Mouse (Mus musculus): ENCODE measurements at regions not wholly inside any gene's neighbourhood (a gene's known extent, or its start where the extent isn't known, plus 50 kb on each side); places are given as distances from the start of the nearest gene placed in this dataset.
"Not testable (repeated sequence)": the region's sequence is repeated elsewhere in the genome, so short reads cannot be mapped to it uniquely, and the experiment has no call there.

DNA sequence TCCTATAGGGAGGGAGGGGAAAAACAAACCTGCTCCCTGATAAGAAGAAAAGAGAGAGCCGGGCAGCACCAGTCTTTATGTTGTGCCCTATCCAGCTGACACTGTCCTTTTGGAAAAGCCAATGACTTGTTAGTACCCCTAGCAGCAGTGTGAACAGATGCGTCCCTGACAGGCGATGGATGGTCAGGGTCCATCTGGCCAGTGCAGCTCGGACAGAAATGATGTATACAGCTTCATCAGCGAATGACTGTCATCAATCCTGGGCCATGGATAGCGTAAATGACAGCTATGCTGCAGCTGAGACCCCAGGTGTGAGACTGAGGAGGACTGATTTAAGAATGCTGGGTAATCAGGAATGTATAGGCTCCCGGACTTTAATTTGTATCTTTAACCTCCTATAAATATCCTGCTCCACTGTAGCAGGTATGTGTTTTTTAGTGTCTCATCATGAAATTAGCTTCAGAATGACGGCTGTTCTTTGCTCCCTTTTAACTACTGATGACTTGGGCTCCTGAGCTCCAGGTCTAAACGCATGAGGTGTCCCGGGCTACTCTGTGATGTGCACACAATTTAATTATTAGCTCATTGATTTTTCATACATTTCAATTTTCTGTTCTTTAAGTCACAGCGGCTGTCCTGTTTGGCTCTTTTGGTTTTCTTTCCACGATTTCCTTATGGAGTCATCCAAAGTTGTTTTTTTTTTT, 353.9 kb upstream of the Fign start:
- DNase-seq (ENCODE audit: low spot score) = no peak
- intact Hi-C loops (cut with DNase I) = no loop called here

GRCm38 (mm10) chr2:64443171-64443570, 345.3 kb upstream of the Fign start:
- intact Hi-C loops (cut with DNase I) = no loop called here
- DNase-seq (ENCODE audit: low spot score) = no peak

- DNase-seq (ENCODE audit: low spot score) = no peak
- intact Hi-C loops (cut with DNase I) = no loop called here
These were observed 343.1 kb upstream of the Fign start for GRCm38 (mm10) chr2:64440961-64441360.

- intact Hi-C loops (cut with DNase I); DNase-seq (ENCODE audit: low spot score): not testable (repeated sequence)
These were observed 319.3 kb upstream of the Fign start for GRCm38 (mm10) chr2:64417129-64417528.

- DNase-seq (ENCODE audit: low spot score) = no peak
- intact Hi-C loops (cut with DNase I) = no loop called here
These were observed 316.0 kb upstream of the Fign start for GRCm38 (mm10) chr2:64413846-64414245.

GRCm38 (mm10) chr2:64413263-64413662, 315.4 kb upstream of the Fign start:
- intact Hi-C loops (cut with DNase I) = no loop called here
- no peak for DNase-seq (ENCODE audit: low spot score)

DNA sequence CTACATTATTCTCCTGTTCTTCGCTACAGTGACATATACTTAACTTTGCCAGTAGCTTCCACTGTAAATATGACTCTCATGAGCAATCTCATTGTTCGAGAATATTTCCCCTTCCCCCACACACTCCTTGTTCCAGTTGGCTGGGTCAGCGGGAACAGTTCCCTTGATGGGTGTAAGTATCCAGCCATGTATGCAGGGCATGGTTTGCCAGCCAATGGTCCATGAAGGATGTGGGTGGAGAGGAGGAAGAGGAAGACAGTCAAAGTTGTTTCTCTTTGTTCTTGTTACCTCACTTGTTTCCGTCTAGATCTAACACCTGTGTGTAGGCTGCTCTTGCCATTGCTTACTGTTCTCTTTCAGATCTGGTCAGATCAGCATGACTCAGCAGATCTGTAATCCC, 298.1 kb upstream of the Fign start:
- intact Hi-C loops (cut with DNase I) = no loop called here

GRCm38 (mm10) chr2:64394619-64395294, 296.9 kb upstream of the Fign start:
- intact Hi-C loops (cut with DNase I) = no loop called here

More for the DNA sequence above, 298.1 kb upstream of the Fign start:
- DNase-seq (ENCODE audit: low spot score) = no peak

DNA sequence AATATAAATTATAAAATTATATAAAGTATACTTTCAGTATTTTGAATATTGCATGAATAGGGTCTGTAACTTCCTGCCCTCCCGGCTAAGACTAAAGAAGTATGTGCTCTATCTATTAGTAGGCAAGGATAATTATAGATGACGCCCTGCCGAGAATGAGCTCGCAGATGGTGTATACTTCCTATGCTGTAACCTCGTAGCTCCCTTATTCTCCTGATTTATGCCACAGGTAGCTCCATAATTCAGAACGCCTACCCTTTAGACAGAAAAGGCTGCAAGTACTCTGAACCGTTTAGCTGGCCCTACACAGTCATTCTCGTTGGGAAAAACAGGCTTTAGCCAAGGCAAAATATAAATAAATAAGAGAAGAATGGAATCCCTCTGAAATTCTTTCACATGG, 296.4 kb upstream of the Fign start:
- no peak for DNase-seq (ENCODE audit: low spot score)
- intact Hi-C loops (cut with DNase I) = no loop called here

More at GRCm38 (mm10) chr2:64394619-64395294, 296.9 kb upstream of the Fign start:
- no peak for DNase-seq (ENCODE audit: low spot score)

DNA sequence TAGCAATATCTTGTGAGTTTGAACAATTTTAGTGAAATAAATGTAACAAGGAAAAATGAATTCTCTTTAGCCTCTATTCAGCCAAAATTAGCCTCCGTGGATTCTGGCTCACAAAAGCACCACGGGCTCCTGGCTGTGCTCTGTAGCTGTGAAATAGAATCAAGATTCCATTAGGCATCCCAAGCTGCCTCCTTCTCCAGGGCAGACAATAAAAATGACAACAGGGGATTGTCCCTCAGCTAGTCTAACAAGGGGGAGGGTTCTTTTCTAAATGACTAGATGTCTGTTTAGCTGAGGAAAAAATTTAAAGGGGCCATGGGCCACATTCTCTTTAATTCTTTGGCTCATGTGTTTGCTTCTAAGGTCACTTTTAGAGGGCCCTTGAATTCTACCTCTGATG, 272.0 kb upstream of the Fign start:
- intact Hi-C loops (cut with DNase I) = no loop called here

DNA sequence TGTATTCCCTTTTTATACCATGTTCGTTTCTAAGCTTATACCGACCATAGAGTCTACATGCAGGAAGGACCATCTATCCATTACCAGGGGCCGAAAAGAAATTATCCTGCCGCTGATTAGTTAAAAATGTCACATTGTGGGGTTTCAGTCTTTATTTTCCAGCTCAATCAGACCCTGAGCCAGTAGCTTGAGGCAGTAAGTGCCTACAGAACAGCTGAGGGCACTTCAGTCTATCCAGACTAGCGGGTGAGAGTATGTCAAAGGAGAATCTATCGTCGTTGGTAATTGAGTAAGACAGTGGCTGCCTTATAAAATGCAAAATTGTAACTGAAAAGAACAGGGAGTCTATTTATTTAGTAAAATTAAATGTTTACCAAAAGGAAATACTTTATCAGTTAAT, 269.4 kb upstream of the Fign start:
- intact Hi-C loops (cut with DNase I) = no loop called here
- no peak for DNase-seq (ENCODE audit: low spot score)

More for the DNA sequence above, 272.0 kb upstream of the Fign start:
- DNase-seq (ENCODE audit: low spot score) = no peak

- DNase-seq (ENCODE audit: low spot score) = no peak
- intact Hi-C loops (cut with DNase I) = no loop called here
These were observed 268.7 kb upstream of the Fign start for GRCm38 (mm10) chr2:64366528-64366927.

- intact Hi-C loops (cut with DNase I) = no loop called here
- no peak for DNase-seq (ENCODE audit: low spot score)
These were observed 258.4 kb upstream of the Fign start for GRCm38 (mm10) chr2:64356286-64356685.

DNA sequence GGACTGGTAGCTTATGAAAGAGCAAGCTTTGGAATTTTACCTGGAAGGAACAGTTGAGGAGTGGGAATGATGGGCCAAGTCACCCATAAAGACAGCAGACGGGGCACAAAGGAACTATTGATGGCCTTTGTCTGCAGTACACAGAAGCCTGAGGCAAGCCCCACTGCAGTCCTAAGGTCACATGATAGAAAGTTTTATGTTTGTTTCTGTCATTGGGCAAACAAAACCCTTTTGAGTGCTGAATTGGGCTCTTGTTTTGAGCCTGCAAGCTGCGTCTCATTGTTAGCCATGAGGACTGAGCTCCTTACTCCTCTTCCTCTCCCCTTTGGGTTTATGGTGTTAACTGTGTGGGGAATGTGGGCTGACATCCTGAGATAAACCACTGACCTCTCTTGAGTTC, 227.7 kb upstream of the Fign start:
- intact Hi-C loops (cut with DNase I) = no loop called here
- no peak for DNase-seq (ENCODE audit: low spot score)

Measured in heart, postnatal 25 days (tissue).